Mouse (Mus musculus) forebrain, embryonic 15.5 days (tissue): ENCODE data around the gene Dlgap1. TPM values are rescaled to one million over a fixed set of nuclear protein-coding genes. Genes with fewer than 3 reads are reported as not detected.

Experiments used
- ATAC-seq: fragments of 200-750 bp; cut with Nextera tagmentation; replicated peaks from 2 replicates; pipeline ENCODE4 v1.8.0; 2017; ENCODE audit warnings: mild to moderate bottlenecking, moderate TSS enrichment, moderate library complexity
- H3K27ac ChIP-seq: fragments of 300-500 bp; sonication (generic); replicated peaks from 2 replicates; pipeline ENCODE4 v1.5.1; 2015; ENCODE audit warnings: mild to moderate bottlenecking, inconsistent platforms
- H3K27me3 ChIP-seq: fragments of 300-500 bp; sonication (generic); 2 replicates; pipeline ENCODE4 v1.6.1; 2015; ENCODE audit warnings: inconsistent platforms
- H3K36me3 ChIP-seq: fragments of 300-500 bp; sonication (generic); 2 replicates; pipeline ENCODE4 v1.6.1; 2015; ENCODE audit warnings: mild to moderate bottlenecking, inconsistent platforms
- H3K4me1 ChIP-seq: fragments of 300-500 bp; sonication (generic); 2 replicates; pipeline ENCODE4 v1.6.1; 2015; ENCODE audit warnings: inconsistent platforms
- H3K4me2 ChIP-seq: fragments of 300-500 bp; sonication (generic); replicated peaks from 2 replicates; pipeline ENCODE4 v1.6.1; 2015; ENCODE audit warnings: mild to moderate bottlenecking, inconsistent platforms
- H3K4me3 ChIP-seq: fragments of 300-500 bp; sonication (generic); 2 replicates; pipeline ENCODE4 v1.5.1; 2015; ENCODE audit warnings: mild to moderate bottlenecking, inconsistent platforms
- H3K9ac ChIP-seq: fragments of 300-500 bp; sonication (generic); replicated peaks from 2 replicates; pipeline ENCODE4 v1.6.1; 2015; ENCODE audit warnings: mild to moderate bottlenecking, inconsistent platforms
- H3K9me3 ChIP-seq: fragments of 300-500 bp; sonication (generic); 2 replicates; pipeline ENCODE4 v1.6.1; 2016; ENCODE audit warnings: inconsistent platforms
- WGBS: fragments of 180-500 bp; shearing (Covaris S2); methylation state at CpG from one replicate; pipeline ENCODE4 v1.1.7; 2015; ENCODE audit warnings: mixed read lengths; 5-methylcytosine and 5-hydroxymethylcytosine counted together
- polyA plus RNA-seq: library from polyadenylated mRNA; unstranded; fragments of >200 nt; fragmentation: Nextera tagmentation; extraction: Ambion mirVana; gene quantifications from 2 replicates; pipeline ENCODE4 v1.2.1, GENCODE M21; 2015

The Dlgap1 gene
- polyA plus RNA-seq, 1 experiment from 2014 or later, result 31.0 TPM

DNA sequence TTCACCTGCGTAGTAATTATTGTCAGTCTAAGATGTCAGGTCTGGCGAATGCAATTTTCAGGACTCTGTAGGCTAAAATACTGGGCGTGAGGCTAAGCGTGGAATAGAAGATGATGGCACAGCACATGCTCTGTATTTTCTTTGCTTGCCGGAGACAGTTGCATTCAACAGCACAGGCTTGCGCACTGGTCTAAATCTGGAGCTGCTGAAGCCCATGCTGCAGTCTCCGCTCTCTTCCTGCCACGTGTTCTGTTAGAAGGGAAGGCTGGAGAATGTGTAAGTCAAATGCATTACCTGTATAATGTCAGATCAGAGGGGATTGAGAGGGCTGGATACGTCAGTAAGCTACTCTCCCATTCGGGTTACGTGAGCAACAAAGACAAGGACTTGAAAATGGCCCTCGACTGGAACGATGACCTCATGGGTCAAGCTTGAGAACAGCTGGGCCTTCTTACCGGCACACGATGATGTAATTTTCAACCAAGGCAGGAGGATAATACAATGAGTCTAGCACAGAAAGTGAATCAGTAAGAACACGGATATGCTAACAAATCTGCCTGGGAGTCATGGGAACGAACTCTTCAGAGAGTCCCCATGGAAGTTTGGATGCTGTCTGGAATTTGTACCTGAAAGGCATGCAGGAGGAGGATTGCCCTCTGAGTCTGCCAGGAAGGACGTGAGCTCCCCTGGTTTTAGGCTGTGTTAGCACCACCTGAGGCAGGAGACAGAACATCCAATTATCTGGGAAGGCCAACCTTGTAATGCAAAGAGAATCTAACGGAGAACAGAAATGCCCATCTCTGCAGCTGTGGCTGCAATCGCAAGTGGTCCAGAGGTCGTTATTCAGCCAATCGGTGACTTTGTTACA, 339.7 kb downstream of the Dlgap1 start:
- WGBS, result 60% methylated on average over 22 of the region's 22 CpGs
- H3K9ac ChIP-seq, result no peak overlapping the region
- 0 out of 2 replicates have a peak overlapping the region, but pooled peaks have one; percentile 23 for H3K27ac ChIP-seq
- peak; percentile 48; the same call in 1 of the 2 replicates for ATAC-seq
- no peak overlapping the region for H3K4me2 ChIP-seq
- H3K4me3 ChIP-seq, result no peak overlapping the region
- no peaks in the 10 kb centered on the region for H3K36me3 ChIP-seq
- H3K9me3 ChIP-seq, result no peaks in the 10 kb centered on the region
- H3K4me1 ChIP-seq, result 0 out of 2 replicates have a peak, but pooled peaks cover 3% of the 10 kb centered on the region
- H3K27me3 ChIP-seq, result no peaks in the 10 kb centered on the region

DNA sequence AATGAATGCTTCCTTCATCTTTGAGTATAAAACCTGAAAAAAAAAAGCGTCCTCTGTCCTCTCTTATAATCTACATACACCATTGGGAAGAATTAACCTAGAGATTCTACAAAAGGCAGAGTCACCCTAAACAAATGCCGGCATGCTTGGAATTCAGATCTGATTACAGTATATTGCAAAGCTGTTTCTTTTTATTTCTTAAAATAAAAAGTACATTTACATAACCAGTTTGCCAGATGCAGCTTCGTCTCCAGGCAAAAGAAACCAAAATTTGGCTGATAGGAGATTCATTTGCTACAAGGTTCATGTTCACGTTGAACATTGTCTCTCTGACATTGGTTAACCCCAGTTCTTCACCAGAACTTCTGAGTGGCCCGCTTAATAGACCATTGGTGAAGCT, 347.5 kb downstream of the Dlgap1 start:
- WGBS, result 78% methylated on average over 5 of the region's 5 CpGs

DNA sequence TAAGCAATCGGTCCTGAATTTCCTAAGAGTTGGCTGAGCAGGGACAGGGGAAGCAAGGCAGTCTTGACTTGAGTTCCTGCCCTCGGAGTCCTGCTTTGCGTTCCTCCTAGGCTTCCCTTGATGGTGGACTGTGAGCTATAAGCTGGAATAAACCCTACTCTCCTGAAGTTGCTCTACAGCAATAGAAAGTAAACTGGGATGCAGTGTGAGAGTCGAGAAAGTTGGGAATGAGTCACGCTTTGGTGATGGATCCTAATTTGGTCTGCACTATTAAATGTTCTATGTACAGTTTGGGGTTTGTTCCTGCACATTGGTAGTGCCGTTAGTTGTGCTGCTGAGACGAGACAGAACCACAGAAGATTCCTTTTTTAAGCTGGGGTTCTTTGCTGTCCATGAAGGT, 348.9 kb downstream of the Dlgap1 start:
- Histone ChIP-seq H3K36me3 (no peaks in the 10 kb centered on the region), H3K9me3 (no peaks in the 10 kb centered on the region), H3K4me3 (no peak overlapping the region), H3K27ac (no peak overlapping the region), H3K4me1 (no peaks in the 10 kb centered on the region), H3K27me3 (no peaks in the 10 kb centered on the region), H3K9ac (no peak overlapping the region), H3K4me2 (no peak overlapping the region)
- WGBS, result 92% methylated on average over 7 of the region's 7 CpGs
- ATAC-seq, result no peak

More for the DNA sequence above, 347.5 kb downstream of the Dlgap1 start:
- no peak overlapping the region for H3K27ac ChIP-seq
- no peaks in the 10 kb centered on the region for H3K4me1 ChIP-seq
- H3K9me3 ChIP-seq, result no peaks in the 10 kb centered on the region
- ATAC-seq, result no peak
- H3K27me3 ChIP-seq, result no peaks in the 10 kb centered on the region
- no peak overlapping the region for H3K9ac ChIP-seq
- H3K36me3 ChIP-seq, result no peaks in the 10 kb centered on the region
- no peak overlapping the region for H3K4me2 ChIP-seq
- H3K4me3 ChIP-seq, result no peak overlapping the region

DNA sequence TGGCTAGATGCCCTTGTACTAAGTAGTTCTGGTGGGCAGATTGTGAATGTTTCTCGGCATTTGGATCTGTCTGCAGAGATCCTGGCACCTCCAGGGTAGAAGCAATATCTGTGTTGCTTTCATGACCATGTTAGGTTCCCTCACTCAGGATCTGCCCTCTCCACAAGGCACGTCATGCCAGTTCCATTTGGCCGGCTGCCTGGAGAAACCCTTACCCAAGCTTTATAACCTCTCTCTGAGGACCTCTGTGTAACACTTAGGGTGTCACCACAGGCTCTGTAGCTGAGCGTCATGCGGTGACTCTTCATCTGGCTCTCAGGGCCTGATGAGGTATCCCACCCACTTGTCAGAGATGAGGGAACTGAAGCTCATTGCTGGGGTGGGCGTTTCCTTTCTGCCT, 353.1 kb downstream of the Dlgap1 start:
- H3K4me3 ChIP-seq, result no peak overlapping the region
- H3K9me3 ChIP-seq, result no peaks in the 10 kb centered on the region
- no peak overlapping the region for H3K9ac ChIP-seq
- H3K36me3 ChIP-seq, result no peaks in the 10 kb centered on the region
- H3K27ac ChIP-seq, result no peak overlapping the region
- H3K27me3 ChIP-seq, result no peaks in the 10 kb centered on the region
- H3K4me2 ChIP-seq, result no peak overlapping the region
- H3K4me1 ChIP-seq, result no peaks in the 10 kb centered on the region
- no peak for ATAC-seq
- WGBS, result 92% methylated on average over 6 of the region's 6 CpGs

DNA sequence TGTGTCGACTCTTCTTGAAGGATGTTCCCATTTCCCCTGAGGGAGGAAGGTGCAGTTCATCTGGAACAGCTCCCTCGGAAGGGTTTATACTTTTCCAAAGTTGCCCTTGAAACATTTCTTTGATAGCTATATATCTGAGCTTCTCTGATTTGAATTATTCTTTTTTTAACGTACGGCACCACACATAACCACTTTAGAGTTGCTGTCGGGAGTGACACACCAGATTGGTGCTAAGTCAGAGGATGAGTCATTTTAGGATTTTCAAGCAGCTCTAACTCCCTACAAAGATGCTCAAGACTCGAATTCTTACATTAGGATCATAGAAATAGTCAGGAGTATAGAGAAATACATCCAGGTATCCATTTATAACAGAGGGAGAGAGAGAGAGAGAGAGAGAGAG, 364.6 kb downstream of the Dlgap1 start:
- no peaks in the 10 kb centered on the region for H3K4me1 ChIP-seq
- H3K9ac ChIP-seq, result no peak overlapping the region
- H3K4me3 ChIP-seq, result no peak overlapping the region
- no peaks in the 10 kb centered on the region for H3K9me3 ChIP-seq
- no peak for ATAC-seq
- H3K36me3 ChIP-seq, result no peaks in the 10 kb centered on the region
- no peaks in the 10 kb centered on the region for H3K27me3 ChIP-seq
- H3K27ac ChIP-seq, result no peak overlapping the region
- 85% methylated on average over 6 of the region's 6 CpGs for WGBS
- H3K4me2 ChIP-seq, result no peak overlapping the region

DNA sequence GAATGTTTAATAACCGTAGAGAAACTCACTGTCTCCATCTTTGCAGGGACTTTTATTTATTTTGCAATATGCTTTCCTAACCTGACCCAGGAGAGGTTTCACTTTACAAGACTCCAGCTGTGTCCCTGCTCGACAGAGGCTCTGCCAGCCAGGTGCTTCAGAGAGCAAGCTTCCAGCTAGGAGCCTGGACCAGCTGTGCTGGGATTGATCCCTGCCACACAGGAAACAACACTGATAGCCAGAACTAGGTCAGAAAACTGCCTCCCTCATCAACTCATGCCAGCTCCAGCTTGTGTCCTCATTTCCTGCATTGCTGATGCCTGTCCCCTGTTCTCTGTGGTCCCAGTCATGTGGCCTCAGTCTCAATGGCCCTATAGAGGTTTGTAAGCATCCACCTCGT, 365.3 kb downstream of the Dlgap1 start:
- Histone ChIP-seq H3K4me3 (no peak overlapping the region), H3K9ac (no peak overlapping the region), H3K4me2 (no peak overlapping the region), H3K27me3 (no peaks in the 10 kb centered on the region), H3K4me1 (no peaks in the 10 kb centered on the region), H3K9me3 (no peaks in the 10 kb centered on the region), H3K36me3 (no peaks in the 10 kb centered on the region), H3K27ac (no peak overlapping the region)
- 54% methylated on average over 3 of the region's 3 CpGs for WGBS
- ATAC-seq, result no peak

DNA sequence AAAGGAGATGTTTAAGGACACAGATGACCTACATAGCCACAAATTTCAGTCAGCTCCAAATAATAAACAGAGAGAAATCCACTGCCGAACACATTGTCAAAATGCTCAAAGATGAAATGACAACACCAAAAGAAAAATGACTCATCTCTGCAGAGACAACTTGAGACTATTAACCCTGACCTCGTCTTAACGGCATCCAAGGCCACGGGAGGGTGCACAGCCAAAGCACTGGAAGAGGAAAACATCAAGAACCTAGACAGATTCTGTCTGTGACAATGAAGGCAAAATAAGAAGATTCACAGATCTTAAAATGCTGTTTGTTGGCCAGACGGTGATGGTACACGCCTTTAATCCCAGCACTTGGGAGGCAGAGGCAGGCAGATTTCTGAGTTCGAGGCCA, 370.9 kb downstream of the Dlgap1 start:
- H3K9ac ChIP-seq, result no peak overlapping the region
- H3K4me1 ChIP-seq, result no peaks in the 10 kb centered on the region
- H3K4me2 ChIP-seq, result no peak overlapping the region
- ATAC-seq, result no peak
- 91% methylated on average over 7 of the region's 7 CpGs for WGBS
- no peak overlapping the region for H3K4me3 ChIP-seq
- no peak overlapping the region for H3K27ac ChIP-seq
- no peaks in the 10 kb centered on the region for H3K27me3 ChIP-seq
- H3K9me3 ChIP-seq, result no peaks in the 10 kb centered on the region
- H3K36me3 ChIP-seq, result no peaks in the 10 kb centered on the region

DNA sequence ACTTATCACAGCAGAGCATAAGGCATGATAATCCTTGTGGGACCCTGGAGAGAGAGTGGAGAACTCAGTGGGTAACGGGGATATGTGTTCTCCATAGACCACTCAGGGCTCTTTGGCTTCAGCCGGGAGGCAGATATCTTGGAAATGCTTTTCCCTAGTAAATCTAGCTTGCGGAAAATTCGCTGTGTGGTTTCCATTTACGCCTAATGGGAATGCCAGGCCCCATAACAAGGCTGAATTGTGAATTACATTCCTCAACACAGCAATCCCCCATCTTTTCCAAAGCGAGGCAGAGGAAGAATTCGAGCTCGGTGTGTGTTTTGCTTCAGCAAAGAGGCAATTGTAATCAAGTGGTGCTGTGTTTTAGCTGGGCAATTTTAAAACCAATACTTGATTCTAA, 372.4 kb downstream of the Dlgap1 start:
- Histone ChIP-seq H3K4me3 (no peak overlapping the region), H3K27me3 (no peaks in the 10 kb centered on the region), H3K9me3 (no peaks in the 10 kb centered on the region), H3K9ac (no peak overlapping the region), H3K4me1 (no peaks in the 10 kb centered on the region), H3K4me2 (no peak overlapping the region), H3K36me3 (no peaks in the 10 kb centered on the region), H3K27ac (no peak overlapping the region)
- WGBS, result 73% methylated on average over 8 of the region's 8 CpGs
- ATAC-seq, result no peak

DNA sequence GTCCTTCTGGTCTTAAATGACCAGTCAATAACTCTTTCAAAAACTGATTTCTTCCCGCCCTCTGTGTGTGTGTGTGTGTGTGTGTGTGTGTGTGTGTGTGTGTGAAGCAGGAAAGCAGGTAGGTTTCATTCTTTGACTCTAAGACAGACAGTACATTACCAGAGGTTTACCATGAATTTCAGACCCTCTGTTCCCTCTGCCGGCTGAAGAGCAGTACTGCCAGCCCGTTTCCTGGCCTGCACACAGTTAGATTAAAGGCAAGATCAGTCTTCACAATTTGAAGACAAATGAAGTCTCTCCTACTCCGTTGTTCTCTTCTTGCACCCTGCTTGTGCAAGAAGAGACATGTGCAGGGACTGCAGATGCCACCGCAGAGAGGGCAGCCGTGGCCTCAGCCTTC, 373.0 kb downstream of the Dlgap1 start:
- no peaks in the 10 kb centered on the region for H3K9me3 ChIP-seq
- no peaks in the 10 kb centered on the region for H3K27me3 ChIP-seq
- no peak overlapping the region for H3K9ac ChIP-seq
- 78% methylated on average over 6 of the region's 6 CpGs for WGBS
- ATAC-seq, result 0 out of 2 replicates have a peak, but pooled peaks have one; percentile 61
- no peak overlapping the region for H3K4me3 ChIP-seq
- H3K4me1 ChIP-seq, result no peaks in the 10 kb centered on the region
- no peak overlapping the region for H3K4me2 ChIP-seq
- H3K36me3 ChIP-seq, result no peaks in the 10 kb centered on the region
- no peak overlapping the region for H3K27ac ChIP-seq

DNA sequence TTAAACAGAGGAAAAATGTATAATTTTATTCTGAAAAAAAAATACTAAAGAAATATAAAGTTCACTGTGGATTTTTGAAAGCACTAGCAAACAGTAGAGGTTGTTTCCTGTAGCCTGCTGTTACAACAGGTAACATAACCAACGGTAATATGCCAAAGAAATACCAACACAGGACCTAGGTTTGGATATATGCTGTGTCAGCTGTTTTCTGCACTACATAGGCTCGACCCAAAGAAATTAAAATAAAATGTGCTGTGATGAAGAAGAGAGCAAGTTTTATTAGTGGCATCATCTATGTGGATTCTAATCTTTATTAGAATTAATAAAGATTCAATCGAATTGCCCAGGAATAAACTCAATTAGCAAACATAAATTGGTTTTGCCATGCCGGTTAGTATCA, 378.5 kb downstream of the Dlgap1 start:
- no peak overlapping the region for H3K4me3 ChIP-seq
- no peak for ATAC-seq
- no peak overlapping the region for H3K27ac ChIP-seq
- H3K4me2 ChIP-seq, result no peak overlapping the region
- 88% methylated on average over 4 of the region's 4 CpGs for WGBS
- H3K4me1 ChIP-seq, result no peaks in the 10 kb centered on the region
- no peaks in the 10 kb centered on the region for H3K36me3 ChIP-seq
- no peaks in the 10 kb centered on the region for H3K27me3 ChIP-seq
- no peaks in the 10 kb centered on the region for H3K9me3 ChIP-seq
- H3K9ac ChIP-seq, result no peak overlapping the region

DNA sequence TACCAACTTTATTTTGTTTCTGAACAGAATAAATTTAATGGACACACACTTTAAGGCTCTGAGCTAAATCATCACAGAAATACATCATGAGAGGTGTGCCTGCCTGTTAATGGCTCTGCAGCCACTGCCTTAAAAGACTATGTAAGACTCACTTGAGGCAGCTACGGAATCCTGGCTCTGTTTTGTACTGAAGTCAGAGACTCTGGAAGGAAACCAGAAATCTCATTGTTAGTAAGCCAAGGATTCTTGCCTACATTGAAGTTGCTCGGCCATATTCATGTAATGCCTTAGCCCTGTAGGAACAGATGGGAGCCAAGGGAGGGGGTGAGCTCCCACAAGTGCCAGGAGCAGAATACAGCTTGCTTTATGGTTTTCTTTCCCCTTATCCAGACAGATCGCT, 394.7 kb downstream of the Dlgap1 start:
- H3K9ac ChIP-seq, result no peak overlapping the region
- no peaks in the 10 kb centered on the region for H3K9me3 ChIP-seq
- H3K4me1 ChIP-seq, result peaks cover 17% of the 10 kb centered on the region
- peak; percentile 98 for ATAC-seq
- no peaks in the 10 kb centered on the region for H3K36me3 ChIP-seq
- no peak overlapping the region for H3K4me3 ChIP-seq
- no peaks in the 10 kb centered on the region for H3K27me3 ChIP-seq
- 29% methylated on average over 3 of the region's 3 CpGs for WGBS
- no peak overlapping the region for H3K4me2 ChIP-seq
- H3K27ac ChIP-seq, result peak overlapping the region; percentile 85

DNA sequence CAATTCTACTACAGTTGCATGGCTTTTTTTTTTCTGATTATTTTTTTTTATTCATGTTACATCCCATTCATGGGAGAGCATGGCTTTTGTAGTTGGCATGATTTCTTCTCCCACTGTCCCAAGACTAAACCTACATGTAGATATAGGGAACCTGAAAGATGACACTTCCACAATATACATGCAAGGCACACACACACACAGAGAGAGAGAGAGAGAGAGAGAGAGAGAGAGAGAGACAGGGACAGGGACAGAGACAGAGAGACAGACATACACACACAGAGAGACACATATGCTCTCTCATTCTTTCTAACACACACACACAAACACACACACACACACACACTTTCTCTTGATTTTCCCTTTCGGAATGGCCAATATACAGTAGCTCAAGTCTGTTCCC, 395.1 kb downstream of the Dlgap1 start:
- peak; percentile 59 for ATAC-seq
- no peaks in the 10 kb centered on the region for H3K9me3 ChIP-seq
- H3K27me3 ChIP-seq, result no peaks in the 10 kb centered on the region
- H3K27ac ChIP-seq, result peak overlapping the region; percentile 85
- H3K4me3 ChIP-seq, result no peak overlapping the region
- no peak overlapping the region for H3K4me2 ChIP-seq
- 63% methylated on average over 1 of the region's 1 CpGs for WGBS
- peaks cover 17% of the 10 kb centered on the region for H3K4me1 ChIP-seq
- H3K36me3 ChIP-seq, result no peaks in the 10 kb centered on the region
- H3K9ac ChIP-seq, result no peak overlapping the region

DNA sequence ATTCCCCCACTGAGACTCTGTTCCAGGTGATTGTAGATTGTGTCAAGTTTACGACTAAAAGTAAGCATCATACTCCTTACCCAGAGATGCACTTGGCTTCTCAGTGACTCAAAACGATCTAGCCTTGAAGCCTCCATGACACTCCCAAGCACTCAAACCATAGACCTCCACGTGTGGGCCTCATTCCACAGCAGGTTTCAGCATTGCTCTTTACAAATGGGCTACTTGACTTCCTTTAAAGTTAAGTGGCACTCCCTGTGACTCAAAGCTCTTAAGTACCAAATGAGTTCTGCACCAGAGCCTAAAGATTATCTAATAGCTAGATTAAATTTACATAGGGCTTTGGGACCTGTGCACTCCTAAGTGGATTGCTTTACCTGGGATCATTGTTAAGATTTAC, 400.3 kb downstream of the Dlgap1 start:
- Histone ChIP-seq H3K4me1 (peaks cover 3% of the 10 kb centered on the region), H3K27me3 (no peaks in the 10 kb centered on the region), H3K36me3 (no peaks in the 10 kb centered on the region), H3K9ac (no peak overlapping the region), H3K4me3 (no peak overlapping the region), H3K4me2 (no peak overlapping the region), H3K9me3 (no peaks in the 10 kb centered on the region), H3K27ac (no peak overlapping the region)
- 79% methylated on average over 3 of the region's 3 CpGs for WGBS
- ATAC-seq, result no peak
